Mouse (Mus musculus) forebrain, embryonic 15.5 days (tissue): ENCODE measurements around the gene Agmat. TPM values are rescaled to one million over a fixed set of nuclear protein-coding genes. Genes with fewer than 3 reads are reported as not detected.

Source experiments
- ATAC-seq: fragments of 200-750 bp; cut with Nextera tagmentation; replicated peaks from 2 replicates; pipeline ENCODE4 v1.8.0; 2017; ENCODE audit warnings: mild to moderate bottlenecking, moderate TSS enrichment, moderate library complexity
- H3K27ac ChIP-seq: fragments of 300-500 bp; sonication (generic); replicated peaks from 2 replicates; pipeline ENCODE4 v1.5.1; 2015; ENCODE audit warnings: mild to moderate bottlenecking, inconsistent platforms
- H3K27me3 ChIP-seq: fragments of 300-500 bp; sonication (generic); 2 replicates; pipeline ENCODE4 v1.6.1; 2015; ENCODE audit warnings: inconsistent platforms
- H3K36me3 ChIP-seq: fragments of 300-500 bp; sonication (generic); 2 replicates; pipeline ENCODE4 v1.6.1; 2015; ENCODE audit warnings: mild to moderate bottlenecking, inconsistent platforms
- H3K4me1 ChIP-seq: fragments of 300-500 bp; sonication (generic); 2 replicates; pipeline ENCODE4 v1.6.1; 2015; ENCODE audit warnings: inconsistent platforms
- H3K4me2 ChIP-seq: fragments of 300-500 bp; sonication (generic); replicated peaks from 2 replicates; pipeline ENCODE4 v1.6.1; 2015; ENCODE audit warnings: mild to moderate bottlenecking, inconsistent platforms
- H3K4me3 ChIP-seq: fragments of 300-500 bp; sonication (generic); 2 replicates; pipeline ENCODE4 v1.5.1; 2015; ENCODE audit warnings: mild to moderate bottlenecking, inconsistent platforms
- H3K9ac ChIP-seq: fragments of 300-500 bp; sonication (generic); replicated peaks from 2 replicates; pipeline ENCODE4 v1.6.1; 2015; ENCODE audit warnings: mild to moderate bottlenecking, inconsistent platforms
- H3K9me3 ChIP-seq: fragments of 300-500 bp; sonication (generic); 2 replicates; pipeline ENCODE4 v1.6.1; 2016; ENCODE audit warnings: inconsistent platforms
- WGBS: fragments of 180-500 bp; shearing (Covaris S2); methylation state at CpG from one replicate; pipeline ENCODE4 v1.1.7; 2015; ENCODE audit warnings: mixed read lengths; 5-methylcytosine and 5-hydroxymethylcytosine counted together
- polyA plus RNA-seq: library from polyadenylated mRNA; unstranded; fragments of >200 nt; fragmentation: Nextera tagmentation; extraction: Ambion mirVana; gene quantifications from 2 replicates; pipeline ENCODE4 v1.2.1, GENCODE M21; 2015

Agmat gene
- polyA plus RNA-seq, 1 experiment from 2014 or later, result not detected

DNA sequence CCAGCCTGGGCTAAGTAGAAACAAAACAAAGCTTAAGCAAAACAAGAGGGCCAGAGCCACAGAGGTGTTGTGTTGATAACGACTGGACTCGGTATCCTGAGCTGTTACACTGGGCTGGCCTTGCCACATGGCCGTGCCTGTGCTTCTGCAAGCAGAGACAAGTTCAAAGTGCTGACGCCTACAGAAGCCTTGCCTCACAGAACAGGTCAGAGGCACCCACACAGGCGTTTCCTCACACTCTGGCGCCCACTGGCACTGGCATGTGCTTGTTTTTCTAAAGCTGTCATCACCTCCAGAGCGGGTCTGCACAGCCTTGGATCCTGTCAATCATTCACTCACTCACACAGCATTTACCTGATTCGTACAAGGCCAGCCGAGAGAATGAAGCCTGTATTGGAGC, 4.6 kb upstream of the Agmat start:
- H3K4me2 ChIP-seq, result no peak overlapping the region
- H3K4me1 ChIP-seq, result no peaks in the 10 kb centered on the region
- H3K4me3 ChIP-seq, result no peak overlapping the region
- H3K9me3 ChIP-seq, result no peaks in the 10 kb centered on the region
- H3K9ac ChIP-seq, result no peak overlapping the region
- 63% methylated on average over 9 of the region's 9 CpGs for WGBS
- no peak for ATAC-seq
- H3K36me3 ChIP-seq, result no peaks in the 10 kb centered on the region
- H3K27me3 ChIP-seq, result no peaks in the 10 kb centered on the region
- no peak overlapping the region for H3K27ac ChIP-seq

DNA sequence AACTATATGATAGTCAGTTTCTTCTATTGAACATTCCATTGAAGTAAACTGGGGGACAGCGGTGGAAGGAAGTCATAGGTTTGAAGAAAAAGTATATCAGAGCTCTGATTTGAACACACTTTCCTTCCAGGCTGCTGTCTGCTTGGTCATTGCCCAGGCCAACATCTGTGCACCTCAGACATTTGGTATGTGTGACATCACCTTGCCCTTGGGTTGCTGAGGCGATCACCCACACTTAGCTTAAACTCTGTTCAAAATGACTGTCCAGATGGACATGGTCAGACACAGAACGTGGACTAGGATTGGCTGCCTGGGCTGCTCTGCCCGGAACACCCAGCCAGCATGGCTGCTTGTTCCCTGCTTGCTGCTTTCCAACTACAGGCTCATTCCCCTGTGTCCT, 4.1 kb upstream of the Agmat start:
- H3K4me1 ChIP-seq, result no peaks in the 10 kb centered on the region
- H3K9me3 ChIP-seq, result no peaks in the 10 kb centered on the region
- no peak overlapping the region for H3K4me2 ChIP-seq
- no peak for ATAC-seq
- no peaks in the 10 kb centered on the region for H3K36me3 ChIP-seq
- no peak overlapping the region for H3K9ac ChIP-seq
- no peaks in the 10 kb centered on the region for H3K27me3 ChIP-seq
- WGBS, result 86% methylated on average over 4 of the region's 4 CpGs
- H3K27ac ChIP-seq, result no peak overlapping the region
- H3K4me3 ChIP-seq, result no peak overlapping the region

DNA sequence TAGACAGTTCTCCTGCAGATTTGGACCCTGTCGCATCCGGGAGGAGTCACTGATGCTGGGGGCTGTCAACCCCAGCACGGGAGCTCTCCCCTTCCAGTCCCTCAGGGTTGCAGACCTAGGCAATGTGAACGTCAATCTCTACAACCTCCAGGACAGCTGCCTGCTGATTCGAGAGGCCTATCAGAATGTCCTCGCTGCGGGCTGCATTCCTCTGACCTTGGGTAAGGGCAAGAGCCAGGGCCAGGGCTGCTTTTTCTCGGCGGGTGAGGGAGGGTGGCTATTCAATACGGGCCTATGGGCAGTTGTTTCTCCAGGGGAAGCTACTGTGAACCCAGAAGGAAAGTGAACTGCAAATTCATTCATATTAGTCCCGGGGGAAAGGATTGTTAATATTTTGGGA, 3.1 kb downstream of the Agmat start:
- H3K27me3 ChIP-seq, result no peaks in the 10 kb centered on the region
- no peak overlapping the region for H3K9ac ChIP-seq
- ATAC-seq, result no peak
- H3K36me3 ChIP-seq, result no peaks in the 10 kb centered on the region
- H3K4me1 ChIP-seq, result no peaks in the 10 kb centered on the region
- no peak overlapping the region for H3K27ac ChIP-seq
- no peak overlapping the region for H3K4me2 ChIP-seq
- H3K4me3 ChIP-seq, result no peak overlapping the region
- 50% methylated on average over 11 of the region's 11 CpGs for WGBS
- H3K9me3 ChIP-seq, result no peaks in the 10 kb centered on the region

DNA sequence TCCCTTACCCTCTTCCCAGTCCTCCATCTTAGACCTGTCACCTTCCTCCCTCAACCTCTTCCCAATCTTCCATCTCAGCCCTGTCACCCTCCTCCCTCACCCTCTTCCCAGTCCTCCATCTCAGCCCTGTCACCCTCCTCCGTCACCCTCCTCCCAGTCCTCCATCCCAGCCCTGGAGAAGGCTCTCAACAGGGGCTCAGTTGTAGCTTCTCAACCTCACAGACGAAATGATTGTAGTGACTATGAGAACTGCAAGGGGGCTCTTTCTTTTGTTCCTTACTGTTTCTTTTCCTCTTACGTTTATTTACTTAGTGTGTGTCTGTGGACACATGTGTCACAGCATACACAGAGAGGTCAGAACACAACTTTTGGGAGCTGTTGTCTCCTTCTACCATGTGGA, 4.4 kb downstream of the Agmat start:
- no peak for ATAC-seq
- Histone ChIP-seq H3K36me3 (no peaks in the 10 kb centered on the region), H3K4me1 (no peaks in the 10 kb centered on the region), H3K27ac (no peak overlapping the region), H3K27me3 (no peaks in the 10 kb centered on the region), H3K9ac (no peak overlapping the region), H3K4me3 (no peak overlapping the region), H3K4me2 (no peak overlapping the region), H3K9me3 (no peaks in the 10 kb centered on the region)
- 69% methylated on average over 3 of the region's 3 CpGs for WGBS

DNA sequence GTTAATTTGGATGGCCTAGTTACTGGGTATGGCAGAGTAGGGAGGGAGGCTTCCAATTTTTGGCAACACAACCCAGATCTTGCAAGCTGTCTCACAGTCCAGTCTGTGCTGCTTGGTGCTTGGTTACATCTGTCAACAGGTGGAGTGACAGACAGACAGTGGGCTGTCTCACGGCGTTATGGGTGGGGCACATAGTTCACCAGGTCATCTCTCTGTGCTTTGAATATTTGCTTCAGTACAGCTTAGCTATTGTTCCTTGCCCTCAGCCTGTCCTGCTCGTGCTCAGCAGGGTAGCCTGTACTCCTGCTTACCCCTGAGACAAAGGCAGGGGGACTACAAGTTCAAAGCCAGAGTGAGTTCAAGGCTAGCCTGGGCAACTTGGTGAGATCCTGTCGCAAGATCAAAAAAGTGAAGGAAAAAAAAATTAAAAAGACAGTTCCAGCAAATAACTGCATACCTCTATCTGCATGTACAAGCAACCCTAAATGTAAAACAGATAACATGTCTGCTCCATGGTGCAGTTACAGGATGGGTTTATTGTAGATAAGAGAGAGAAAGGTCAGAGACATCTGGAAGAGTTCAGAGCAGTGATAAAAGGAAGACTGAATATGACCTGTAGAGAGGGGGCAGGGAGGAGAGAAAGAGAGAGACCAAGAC, 5.1 kb downstream of the Agmat start:
- Histone ChIP-seq H3K9me3 (no peaks in the 10 kb centered on the region), H3K4me1 (no peaks in the 10 kb centered on the region), H3K36me3 (no peaks in the 10 kb centered on the region), H3K9ac (no peak overlapping the region), H3K27me3 (no peaks in the 10 kb centered on the region), H3K27ac (no peak overlapping the region), H3K4me2 (no peak overlapping the region), H3K4me3 (no peak overlapping the region)
- WGBS, result 44% methylated on average over 4 of the region's 4 CpGs
- ATAC-seq, result no peak

DNA sequence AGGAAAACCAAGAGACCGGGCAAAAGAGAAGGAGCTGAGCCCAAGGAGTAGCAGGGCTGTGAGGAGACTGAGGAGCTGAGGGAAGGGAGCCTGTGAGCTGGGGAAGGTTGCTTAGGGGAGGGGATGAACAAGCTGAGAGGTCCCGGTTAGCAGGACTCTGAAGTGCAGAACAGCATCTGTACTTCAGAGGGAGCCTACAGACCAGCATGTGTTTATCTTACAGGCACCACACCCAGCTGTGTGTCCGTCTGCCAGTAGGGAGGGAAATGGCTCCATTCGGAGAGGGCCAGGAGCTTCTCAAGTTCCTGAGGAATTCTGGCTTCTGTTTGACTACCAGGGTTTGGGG, 5.6 kb downstream of the Agmat start:
- H3K36me3 ChIP-seq, result no peaks in the 10 kb centered on the region
- H3K27me3 ChIP-seq, result no peaks in the 10 kb centered on the region
- ATAC-seq, result no peak
- WGBS, result 19% methylated on average over 4 of the region's 4 CpGs
- H3K4me1 ChIP-seq, result no peaks in the 10 kb centered on the region
- no peaks in the 10 kb centered on the region for H3K9me3 ChIP-seq
- H3K4me2 ChIP-seq, result no peak overlapping the region
- H3K9ac ChIP-seq, result no peak overlapping the region
- no peak overlapping the region for H3K4me3 ChIP-seq
- no peak overlapping the region for H3K27ac ChIP-seq

DNA sequence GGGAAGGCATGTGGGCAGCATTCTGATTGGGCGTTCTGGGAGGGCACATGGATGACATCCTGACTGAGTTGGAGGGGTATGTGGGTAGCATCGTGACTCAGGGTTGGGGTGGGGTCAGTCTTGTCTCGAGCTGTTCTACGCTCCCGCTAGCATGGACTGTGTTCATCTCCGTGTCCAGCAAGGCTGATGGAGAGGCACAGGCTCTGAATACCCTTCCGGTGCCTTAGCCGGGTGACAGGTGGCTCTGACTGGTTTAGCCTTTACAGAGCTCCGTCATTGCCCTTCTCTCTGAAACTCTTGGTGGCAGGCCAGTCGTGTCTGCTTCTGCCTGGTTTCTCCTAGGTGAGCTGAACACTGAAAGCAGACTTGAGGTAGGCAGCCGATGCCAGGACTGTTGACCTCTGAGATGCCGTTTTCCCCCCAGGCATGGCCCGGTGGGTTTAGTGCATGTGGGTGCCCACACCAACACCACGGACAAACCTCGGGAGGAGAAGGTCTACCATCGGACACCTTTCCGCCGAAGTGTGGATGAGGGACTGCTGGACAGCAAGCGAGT, 9.0 kb downstream of the Agmat start:
- H3K27ac ChIP-seq, result no peak overlapping the region
- ATAC-seq, result no peak
- 87% methylated on average over 19 of the region's 19 CpGs for WGBS

DNA sequence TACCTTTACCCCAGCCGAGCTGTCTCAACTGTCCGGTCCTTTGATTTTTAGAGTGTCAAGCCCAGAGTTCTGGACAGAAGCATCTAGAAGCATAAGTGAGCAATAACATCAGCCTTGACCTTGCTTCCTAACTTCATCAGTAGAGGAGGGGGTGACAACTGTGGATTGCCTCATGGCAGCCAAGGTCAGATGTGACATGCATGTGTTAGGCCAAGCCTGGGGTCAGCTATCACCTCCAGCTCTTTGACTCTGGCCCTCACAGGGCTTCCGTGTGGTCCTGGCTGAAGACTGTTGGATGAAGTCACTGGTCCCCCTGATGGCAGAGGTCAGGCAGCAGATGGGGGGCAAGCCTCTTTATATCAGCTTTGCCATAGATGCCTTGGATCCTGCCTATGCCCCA, 10.7 kb downstream of the Agmat start:
- Histone ChIP-seq H3K36me3 (peaks cover 9% of the 10 kb centered on the region), H3K27me3 (no peaks in the 10 kb centered on the region), H3K9ac (no peak overlapping the region), H3K9me3 (no peaks in the 10 kb centered on the region), H3K27ac (no peak overlapping the region), H3K4me2 (no peak overlapping the region), H3K4me3 (no peak overlapping the region), H3K4me1 (no peaks in the 10 kb centered on the region)
- ATAC-seq, result no peak
- WGBS, result 91% methylated on average over 3 of the region's 3 CpGs

More for the DNA sequence above, 9.0 kb downstream of the Agmat start:
- no peak overlapping the region for H3K4me2 ChIP-seq
- H3K4me3 ChIP-seq, result no peak overlapping the region
- H3K27me3 ChIP-seq, result no peaks in the 10 kb centered on the region
- no peaks in the 10 kb centered on the region for H3K9me3 ChIP-seq
- no peaks in the 10 kb centered on the region for H3K36me3 ChIP-seq
- no peaks in the 10 kb centered on the region for H3K4me1 ChIP-seq
- no peak overlapping the region for H3K9ac ChIP-seq

DNA sequence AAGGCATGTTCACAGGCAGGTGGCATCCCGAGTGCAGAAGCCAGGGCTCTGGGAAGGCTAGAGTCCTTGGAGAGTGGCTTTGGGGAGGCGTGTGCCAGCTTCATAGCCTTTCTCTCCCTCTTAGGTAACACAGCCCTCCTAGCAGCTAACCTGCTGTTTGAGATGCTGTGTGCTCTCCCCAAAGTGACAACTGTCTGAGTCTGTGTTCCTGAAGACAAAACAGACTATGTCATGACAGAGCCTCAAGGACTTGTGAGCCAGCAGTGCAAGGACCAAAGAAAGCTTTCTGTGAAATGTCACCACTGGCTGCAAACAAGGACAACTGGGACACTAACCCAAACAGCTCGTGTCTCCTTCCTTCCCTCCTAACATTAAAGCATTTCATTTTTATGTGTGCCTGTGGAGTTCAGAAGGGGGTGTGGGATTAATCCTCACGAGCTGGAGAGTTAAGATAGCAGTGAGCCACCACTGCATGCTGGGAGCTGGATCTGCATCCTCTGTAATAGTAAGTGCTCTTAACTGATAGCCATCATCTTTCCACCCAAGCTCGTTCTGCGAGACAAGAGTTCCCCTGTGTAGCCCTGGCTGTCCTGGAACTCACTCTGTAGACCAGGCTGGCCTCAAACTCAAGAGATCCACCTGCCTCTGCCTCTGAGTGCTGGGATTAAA, 12.5 kb downstream of the Agmat start:
- H3K4me1 ChIP-seq, result no peaks in the 10 kb centered on the region
- no peaks in the 10 kb centered on the region for H3K9me3 ChIP-seq
- no peaks in the 10 kb centered on the region for H3K27me3 ChIP-seq
- no peak for ATAC-seq
- H3K4me2 ChIP-seq, result no peak overlapping the region
- no peak overlapping the region for H3K9ac ChIP-seq
- no peak overlapping the region for H3K4me3 ChIP-seq
- WGBS, result 79% methylated on average over 6 of the region's 6 CpGs
- peaks cover 27% of the 10 kb centered on the region for H3K36me3 ChIP-seq
- H3K27ac ChIP-seq, result no peak overlapping the region

DNA sequence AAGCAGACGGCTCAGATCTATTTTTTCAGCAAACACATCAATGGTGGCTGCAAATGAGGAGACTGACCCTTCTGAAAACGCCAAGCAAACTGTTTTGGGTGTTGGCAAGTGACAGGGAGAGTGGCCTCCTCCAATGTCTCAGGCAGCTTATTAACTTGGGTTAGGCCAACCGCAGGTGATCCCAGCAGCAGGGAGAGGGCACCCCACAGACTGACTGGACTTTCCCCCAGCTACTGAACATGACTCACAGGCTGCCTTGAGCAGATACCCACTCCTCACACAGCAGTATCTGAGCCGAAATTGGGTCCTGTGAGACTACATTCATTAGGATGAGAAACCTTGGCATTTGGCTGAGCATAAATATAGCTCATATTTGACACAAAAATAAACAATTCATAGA, 14.5 kb downstream of the Agmat start:
- H3K9ac ChIP-seq, result no peak overlapping the region
- H3K4me2 ChIP-seq, result no peak overlapping the region
- peaks cover 2% of the 10 kb centered on the region; the same call in 1 of the 2 replicates for H3K4me1 ChIP-seq
- H3K27ac ChIP-seq, result no peak overlapping the region
- 87% methylated on average over 4 of the region's 4 CpGs for WGBS
- no peaks in the 10 kb centered on the region for H3K27me3 ChIP-seq
- H3K36me3 ChIP-seq, result peaks cover 37% of the 10 kb centered on the region
- no peak overlapping the region for H3K4me3 ChIP-seq
- no peaks in the 10 kb centered on the region for H3K9me3 ChIP-seq
- no peak for ATAC-seq

DNA sequence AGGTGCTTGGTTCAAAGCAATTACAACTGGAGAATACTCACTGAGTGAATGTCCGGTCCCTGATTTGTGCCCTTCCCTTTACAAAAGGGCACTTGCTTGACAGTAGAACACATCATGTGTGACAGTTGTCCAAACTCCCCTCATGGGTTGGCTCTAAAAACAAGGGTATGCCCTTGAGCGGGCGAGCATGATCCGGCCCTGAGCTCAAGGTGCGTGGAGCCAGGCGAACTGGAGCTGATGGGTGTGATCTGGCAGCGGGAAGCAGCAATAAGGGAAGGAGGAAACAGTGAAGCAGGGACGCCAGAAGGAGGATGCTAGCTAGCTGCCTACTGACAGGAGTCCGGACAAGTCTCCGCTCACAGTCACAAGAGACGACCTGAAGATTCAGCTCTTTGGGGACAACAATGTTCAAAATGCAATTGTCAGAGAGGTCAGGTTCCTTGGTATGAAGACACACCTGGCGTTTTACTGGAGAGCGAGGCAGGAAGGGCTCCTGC, 15.7 kb downstream of the Agmat start:
- WGBS, result 94% methylated on average over 13 of the region's 13 CpGs

DNA sequence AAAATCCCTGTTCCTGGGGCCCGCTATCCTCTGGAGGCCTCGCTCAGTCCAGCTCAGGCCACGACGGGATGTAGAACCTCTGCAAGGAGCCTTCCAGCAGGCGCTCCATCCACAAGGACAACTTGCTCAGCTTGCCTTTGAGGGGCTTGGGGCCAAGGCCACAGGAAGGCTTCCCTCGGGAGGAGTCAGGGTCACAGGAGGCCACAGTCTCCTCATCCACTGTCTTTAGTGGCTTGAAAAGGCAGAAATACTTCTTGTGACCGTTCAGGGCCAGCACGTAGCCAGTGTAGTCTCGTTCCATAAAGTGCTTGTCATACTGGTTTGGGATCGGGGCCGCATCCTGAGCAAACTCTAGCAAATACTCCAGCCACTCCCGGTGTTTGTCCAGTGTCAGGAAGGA, 17.0 kb downstream of the Agmat start:
- no peak overlapping the region for H3K4me2 ChIP-seq
- peaks cover 47% of the 10 kb centered on the region for H3K36me3 ChIP-seq
- no peaks in the 10 kb centered on the region for H3K9me3 ChIP-seq
- 93% methylated on average over 12 of the region's 12 CpGs for WGBS
- no peak overlapping the region for H3K9ac ChIP-seq
- no peak overlapping the region for H3K27ac ChIP-seq
- peaks cover 21% of the 10 kb centered on the region for H3K4me1 ChIP-seq
- ATAC-seq, result no peak
- H3K27me3 ChIP-seq, result no peaks in the 10 kb centered on the region
- no peak overlapping the region for H3K4me3 ChIP-seq

More for the DNA sequence above, 15.7 kb downstream of the Agmat start:
- H3K4me3 ChIP-seq, result no peak overlapping the region
- H3K4me2 ChIP-seq, result no peak overlapping the region
- H3K27ac ChIP-seq, result no peak overlapping the region
- H3K9ac ChIP-seq, result no peak overlapping the region
- H3K9me3 ChIP-seq, result no peaks in the 10 kb centered on the region
- no peak for ATAC-seq
- H3K27me3 ChIP-seq, result no peaks in the 10 kb centered on the region
- H3K4me1 ChIP-seq, result peaks cover 14% of the 10 kb centered on the region
- peaks cover 39% of the 10 kb centered on the region for H3K36me3 ChIP-seq
